Mouse (Mus musculus) layer of hippocampus, postnatal 25 days (tissue): ENCODE measurements at regions not wholly inside any gene's neighbourhood (a gene's known extent, or its start where the extent isn't known, plus 50 kb on each side); places are given as distances from the start of the nearest gene placed in this dataset.
"Not testable (repeated sequence)": the region's sequence is repeated elsewhere in the genome, so short reads cannot be mapped to it uniquely, and the experiment has no call there.

Experiments
- DNase-seq, 2 experiments: peaks; one replicate each; pipeline ENCODE4 v3.0.0; 2022; ENCODE audit warnings: mixed read lengths in 2 of 2, low spot score in 1 of 2; ENCODE audit errors: extremely low spot score in 1 of 2

GRCm38 (mm10) chr16:76958597-76959392, 54.7 kb upstream of the Usp25 start:
- DNase-seq = no peak

- DNase-seq = no peak
Measured at GRCm38 (mm10) chr16:76957491-76957890, 56.0 kb upstream of the Usp25 start.

- DNase-seq = no peak
Measured at GRCm38 (mm10) chr16:76957090-76957489, 56.4 kb upstream of the Usp25 start.

GRCm38 (mm10) chr16:76950836-76951486, 62.5 kb upstream of the Usp25 start:
- DNase-seq = peak; percentile 24 to 53

- DNase-seq = no peak
Measured at GRCm38 (mm10) chr16:76947011-76947410, 66.5 kb upstream of the Usp25 start.

GRCm38 (mm10) chr16:76938128-76938527, 75.4 kb upstream of the Usp25 start:
- DNase-seq = no peak

- no peak for DNase-seq
Measured at GRCm38 (mm10) chr16:76927901-76928300, 85.6 kb upstream of the Usp25 start.

GRCm38 (mm10) chr16:76920137-76920536, 93.4 kb upstream of the Usp25 start:
- DNase-seq = not testable (repeated sequence)

GRCm38 (mm10) chr16:76918598-76918997, 94.9 kb upstream of the Usp25 start:
- DNase-seq = no peak

GRCm38 (mm10) chr16:76914311-76914710, 99.2 kb upstream of the Usp25 start:
- DNase-seq = no peak

GRCm38 (mm10) chr16:76905205-76905996, 108.1 kb upstream of the Usp25 start:
- no peak for DNase-seq

- DNase-seq = peak in 1 of 2 experiments; percentile 64
Measured at GRCm38 (mm10) chr16:76899083-76899482, 114.4 kb upstream of the Usp25 start.

GRCm38 (mm10) chr16:76896305-76896704, 117.2 kb upstream of the Usp25 start:
- no peak for DNase-seq

- no peak for DNase-seq
Measured at GRCm38 (mm10) chr16:76895781-76896180, 117.7 kb upstream of the Usp25 start.

GRCm38 (mm10) chr16:76878576-76878975, 134.9 kb upstream of the Usp25 start:
- no peak for DNase-seq

GRCm38 (mm10) chr16:76875397-76876018, 138.0 kb upstream of the Usp25 start:
- DNase-seq = no peak

GRCm38 (mm10) chr16:76866465-76866802, 147.1 kb upstream of the Usp25 start:
- DNase-seq = no peak

- peak; percentile 13 to 42 for DNase-seq
Measured at GRCm38 (mm10) chr16:76865731-76866464, 147.6 kb upstream of the Usp25 start.

- DNase-seq = no peak
Measured at GRCm38 (mm10) chr16:76864392-76864791, 149.1 kb upstream of the Usp25 start.

GRCm38 (mm10) chr16:76855797-76856196, 157.7 kb upstream of the Usp25 start:
- no peak for DNase-seq
